Mouse (Mus musculus) T-cell, adult 2 months (primary cell): Measurements from ENCODE around the gene Gmpr.
"Not testable (repeated sequence)": the region's sequence is repeated elsewhere in the genome, so short reads cannot be mapped to it uniquely, and the experiment has no call there.

Experiments used
- DNase-seq: peaks from one replicate; pipeline ENCODE4 v3.0.0; 2022; ENCODE audit warnings: low spot score

Gmpr gene

DNA sequence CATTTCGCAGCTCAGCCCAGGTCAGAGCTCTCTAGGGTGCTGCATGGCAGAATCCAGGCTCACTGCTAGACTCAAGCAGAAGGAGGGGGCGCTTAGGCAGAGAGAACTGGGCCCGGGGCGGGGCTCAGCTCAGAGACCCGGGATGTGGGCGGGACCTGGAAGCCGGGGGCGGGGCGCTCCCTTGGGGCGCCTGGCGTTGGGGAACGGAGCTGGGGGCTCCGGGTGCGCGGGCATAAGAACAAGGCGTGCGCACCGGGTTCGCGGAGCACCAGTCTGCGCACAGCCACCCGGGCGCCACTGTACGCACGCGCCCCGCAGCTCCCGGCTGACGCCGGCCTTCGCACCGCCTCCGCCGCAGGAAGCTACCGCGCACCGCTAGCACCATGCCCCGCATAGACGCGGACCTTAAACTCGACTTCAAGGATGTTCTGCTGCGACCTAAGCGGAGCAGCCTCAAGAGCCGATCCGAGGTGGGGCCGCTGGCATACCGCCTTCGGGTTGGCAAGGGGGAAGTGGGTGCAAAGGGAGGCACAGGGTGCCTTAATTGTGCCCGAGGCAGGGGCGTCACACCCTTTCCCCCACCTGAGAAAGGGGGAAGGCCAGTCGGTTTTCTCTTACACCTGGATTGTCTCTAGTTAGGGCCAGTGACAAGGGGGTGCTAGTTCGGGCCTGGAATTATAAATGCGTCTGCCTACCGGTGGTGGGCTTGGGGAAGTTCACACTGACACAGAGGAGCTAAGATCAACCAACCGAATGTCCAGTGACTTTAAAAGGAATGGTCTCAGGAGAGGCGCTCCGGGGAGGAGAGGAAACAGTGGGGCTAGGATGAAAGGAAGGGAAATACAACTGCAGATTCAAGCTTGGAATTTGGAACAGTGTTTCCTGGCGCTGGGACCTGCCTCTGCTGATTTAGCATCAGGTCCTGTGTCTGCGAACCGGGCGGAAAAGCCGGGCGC, at the start of gene Gmpr:
Gene Gmpr (plus strand): TSS at position 171 of the 956 bp plus-strand sequence.
- peak; percentile 17 for DNase-seq

DNA sequence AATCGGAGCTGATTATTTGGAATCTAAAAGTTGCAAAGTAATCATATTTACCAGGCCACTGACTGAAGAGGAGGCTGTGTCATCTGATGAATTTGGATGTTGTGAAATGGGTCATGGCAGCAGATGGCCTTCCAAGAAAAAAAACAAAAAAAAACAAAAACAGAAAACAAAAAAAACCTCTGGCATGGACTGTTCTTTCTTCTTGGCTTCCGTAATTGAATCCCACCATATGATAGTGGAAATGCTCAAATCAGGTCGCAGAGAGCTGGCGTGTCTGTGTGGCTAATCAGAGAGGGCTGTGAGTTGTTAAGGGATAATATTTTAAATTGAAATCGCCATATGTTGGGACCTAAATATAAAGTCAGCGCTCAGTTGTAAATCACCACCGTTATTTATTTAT, 49.8 kb upstream of the Gmpr start:
- DNase-seq = no peak

DNA sequence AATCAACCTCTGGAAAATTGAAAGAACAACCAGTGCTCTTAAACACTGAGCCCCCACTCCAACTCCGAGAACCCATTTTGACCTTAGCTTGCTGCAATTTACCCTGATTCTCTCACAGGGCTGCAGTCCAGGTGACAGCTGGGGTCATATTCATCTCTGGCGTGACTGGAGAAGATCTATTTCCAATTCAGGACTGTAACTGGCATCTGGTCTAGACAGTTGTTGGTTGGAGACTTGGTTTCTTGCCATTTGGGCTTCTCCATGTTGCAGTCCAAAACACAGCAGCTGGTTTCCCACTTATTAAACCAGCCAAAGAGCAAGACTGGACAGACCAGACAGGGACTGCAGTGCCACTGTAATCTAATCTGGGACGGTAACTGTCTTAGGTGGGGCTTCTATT, 47.1 kb upstream of the Gmpr start:
- no peak for DNase-seq

DNA sequence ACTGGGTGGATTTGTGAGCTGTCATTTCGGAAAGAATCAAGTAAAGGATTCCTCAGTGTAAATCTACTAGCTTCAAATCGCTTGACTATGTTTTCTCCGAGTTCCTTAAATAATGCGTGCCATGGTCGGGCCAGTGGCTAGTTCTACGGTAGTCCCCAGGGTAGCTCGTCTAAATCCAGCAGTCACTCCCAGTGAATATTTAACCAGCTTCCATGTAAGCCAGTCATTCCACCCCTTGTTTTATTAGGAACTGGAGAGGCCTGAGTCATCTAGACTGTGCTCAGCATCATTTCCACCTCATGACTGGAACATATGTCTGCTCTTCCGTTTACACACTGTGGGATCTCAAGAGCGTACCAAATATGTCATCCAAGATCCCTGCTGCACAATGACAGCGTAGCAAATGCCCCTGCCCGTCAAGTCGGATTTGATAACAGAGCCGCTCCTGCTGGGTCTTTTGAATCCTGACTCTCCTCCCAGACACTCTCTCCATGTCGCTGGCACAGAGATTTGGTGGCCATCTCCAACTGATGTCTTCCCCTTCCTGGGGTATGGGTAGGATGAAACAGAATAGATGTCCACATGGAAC, 45.8 kb upstream of the Gmpr start:
- DNase-seq = no peak

DNA sequence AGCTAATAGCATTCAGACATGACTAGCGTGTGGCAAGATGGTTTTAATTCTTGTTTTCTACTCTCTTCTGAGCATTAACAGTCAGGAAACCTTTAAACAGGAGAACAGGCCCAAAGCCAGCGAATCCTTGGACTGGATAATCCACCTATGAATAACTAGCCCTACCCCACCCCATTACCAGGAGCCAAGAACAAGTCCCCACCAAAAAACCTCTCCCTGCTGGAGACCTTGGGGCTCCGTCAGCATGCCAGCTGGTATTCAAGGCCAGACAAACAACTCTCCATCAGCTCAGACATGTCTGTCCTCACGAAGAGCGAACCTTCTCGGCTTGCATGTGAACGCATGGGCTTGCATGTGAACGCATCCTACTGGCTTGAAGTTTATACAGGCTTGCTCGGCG, 41.6 kb upstream of the Gmpr start:
- no peak for DNase-seq

DNA sequence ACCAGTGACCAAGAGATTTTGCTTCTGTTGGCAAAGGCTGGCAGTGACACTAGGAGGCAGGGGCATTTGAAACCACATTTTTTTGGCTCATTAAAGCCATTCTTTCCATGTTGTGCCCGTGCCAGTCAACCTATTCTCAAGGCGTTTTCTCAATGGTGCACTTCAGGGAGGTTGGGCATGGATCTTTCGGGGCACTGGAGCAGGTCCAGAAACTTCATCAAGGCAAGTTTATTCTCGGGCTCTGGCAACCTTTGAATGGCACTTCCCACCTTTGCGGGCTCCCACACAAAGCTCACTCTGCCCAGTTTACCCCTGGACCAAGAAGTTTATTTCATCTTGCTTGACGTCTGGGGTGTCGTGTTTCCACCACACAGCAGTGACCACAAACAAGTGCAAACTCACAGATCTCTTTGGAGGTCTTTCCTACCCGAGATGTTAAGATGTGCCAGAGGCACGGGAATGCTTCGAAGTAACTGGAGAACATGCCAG, 41.2 kb upstream of the Gmpr start:
- no peak for DNase-seq

DNA sequence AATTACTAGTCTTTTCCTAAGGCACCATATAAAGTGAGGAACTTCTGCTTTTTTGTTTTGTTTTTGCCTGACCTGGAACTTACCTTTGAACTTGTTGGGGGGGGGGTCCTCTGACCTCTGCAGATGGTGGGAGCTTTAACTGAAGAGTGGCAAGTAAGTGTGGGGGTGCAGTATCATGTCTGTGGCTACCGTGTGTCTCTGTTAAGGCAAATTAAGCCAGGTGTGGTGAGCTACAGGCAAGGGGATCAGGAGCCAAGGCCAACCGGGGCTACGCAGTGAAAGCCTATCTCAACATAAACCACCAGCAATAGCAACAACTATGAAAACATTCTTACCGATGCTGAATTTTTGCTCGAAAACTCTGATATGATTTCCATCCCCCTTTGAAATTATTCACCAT, 38.5 kb upstream of the Gmpr start:
- DNase-seq = no peak

DNA sequence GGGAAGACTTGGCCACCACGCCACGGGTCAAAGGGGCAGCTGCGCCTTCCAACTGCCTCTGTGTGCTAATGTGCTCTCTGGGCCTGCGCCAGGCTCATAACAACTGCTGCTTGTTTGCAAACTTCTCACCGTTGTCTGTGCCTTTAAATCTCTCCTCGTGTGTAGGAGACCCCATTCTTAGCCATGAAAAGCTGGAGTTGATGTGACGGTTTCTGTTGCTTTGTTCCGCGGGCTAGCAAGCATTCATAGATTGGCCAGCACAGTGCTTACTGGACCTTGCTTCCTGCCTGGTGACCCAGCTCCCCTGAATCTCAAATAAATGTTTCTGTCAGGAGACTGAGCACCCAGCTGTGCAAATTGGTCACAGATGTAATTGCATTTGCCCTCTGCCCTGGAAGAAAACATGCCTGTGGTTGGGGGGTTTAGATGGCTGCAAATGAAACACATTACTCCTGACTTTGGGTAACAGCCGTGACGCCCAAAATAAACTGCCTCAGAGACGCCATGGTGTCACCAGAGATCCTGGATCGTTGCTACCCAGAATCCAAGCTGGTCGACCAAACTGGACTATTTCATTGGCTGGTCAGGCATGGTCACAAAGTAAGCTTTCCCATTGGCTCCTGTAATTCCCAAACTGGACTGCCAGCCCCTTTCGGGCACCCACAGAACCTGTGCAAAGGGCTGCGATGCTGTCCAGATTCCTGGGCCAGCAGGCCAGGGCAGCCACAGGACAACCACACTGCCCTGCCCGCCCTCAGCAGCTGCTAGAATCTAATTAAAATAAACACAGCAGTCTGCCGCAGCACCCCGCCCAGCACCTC, 37.6 kb upstream of the Gmpr start:
- DNase-seq = no peak

DNA sequence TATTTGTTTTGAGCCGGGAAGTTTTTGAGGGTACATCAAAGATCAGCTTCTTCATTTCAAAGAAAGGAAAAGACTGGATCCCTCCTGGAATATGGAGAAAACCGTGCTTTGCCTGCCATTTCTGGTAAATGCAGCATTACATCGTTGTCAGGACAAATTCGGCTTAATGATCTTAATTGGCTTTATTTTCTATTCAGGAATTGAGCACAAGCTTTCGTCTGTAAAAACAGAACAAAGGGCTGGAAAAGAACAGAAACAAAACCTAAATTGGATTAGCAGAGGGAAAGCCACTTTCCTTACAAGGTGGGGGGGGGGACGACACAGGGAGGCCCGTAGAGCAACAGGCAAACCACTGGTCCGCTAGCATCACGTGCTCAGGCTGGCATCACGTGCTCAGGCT, 33.9 kb upstream of the Gmpr start:
- no peak for DNase-seq

DNA sequence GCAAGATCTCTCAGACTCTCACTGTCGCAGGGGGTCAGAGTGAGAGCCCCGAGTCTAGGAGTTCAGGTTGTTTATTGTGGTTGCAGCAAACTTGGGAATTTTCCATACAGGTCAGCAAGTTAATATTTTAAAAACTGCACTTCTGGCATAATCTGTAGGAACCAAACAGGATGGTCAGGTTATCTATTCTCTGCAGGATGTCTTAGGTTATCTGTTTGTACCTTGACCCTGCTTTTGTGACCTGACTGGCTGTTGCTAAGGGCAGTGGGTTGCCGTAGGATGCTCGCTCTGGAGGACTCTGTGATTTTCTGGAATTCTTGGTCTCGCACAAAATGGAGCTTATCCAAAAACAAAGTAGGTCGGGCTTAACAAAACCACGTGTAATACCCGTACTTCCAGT, 31.9 kb upstream of the Gmpr start:
- DNase-seq = no peak

DNA sequence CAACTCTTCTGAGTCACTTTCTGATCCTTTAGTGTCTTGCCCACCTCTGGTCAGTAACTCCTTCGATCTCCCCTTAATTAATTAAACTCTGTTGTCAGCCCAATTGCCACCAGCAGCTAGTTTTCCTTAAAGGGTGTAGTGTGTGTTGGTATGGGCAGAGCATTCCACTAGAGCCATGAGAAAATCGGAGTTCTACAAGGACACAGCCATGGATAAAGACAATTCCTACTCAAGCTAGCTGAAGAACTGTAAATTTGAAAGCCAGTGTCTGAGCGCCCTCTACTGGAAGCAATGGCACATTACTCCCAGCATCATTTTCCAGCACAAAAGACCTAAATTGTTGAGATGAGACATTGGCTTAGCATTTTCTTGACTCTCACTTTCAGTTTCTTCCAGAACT, 30.1 kb upstream of the Gmpr start:
- peak; percentile 58 for DNase-seq

DNA sequence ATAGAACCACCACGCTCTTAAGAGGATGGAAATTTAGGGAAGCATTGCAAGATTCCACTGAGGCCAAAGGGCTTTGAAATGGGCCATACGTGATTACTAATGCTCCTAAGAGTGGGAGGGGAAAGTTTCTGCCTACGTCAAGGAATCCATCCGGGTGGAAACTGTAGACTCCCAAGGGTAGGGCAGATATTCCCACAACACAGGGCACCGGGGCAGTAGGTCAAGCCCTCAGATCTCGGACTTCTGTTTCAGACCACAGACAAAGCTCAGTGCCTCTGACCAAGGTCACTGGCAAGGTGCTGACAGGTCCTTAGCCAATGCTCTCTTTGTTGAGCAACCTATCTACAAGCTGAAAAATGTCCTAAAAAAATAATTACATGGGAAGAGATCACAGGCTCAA, 27.3 kb upstream of the Gmpr start:
- no peak for DNase-seq

DNA sequence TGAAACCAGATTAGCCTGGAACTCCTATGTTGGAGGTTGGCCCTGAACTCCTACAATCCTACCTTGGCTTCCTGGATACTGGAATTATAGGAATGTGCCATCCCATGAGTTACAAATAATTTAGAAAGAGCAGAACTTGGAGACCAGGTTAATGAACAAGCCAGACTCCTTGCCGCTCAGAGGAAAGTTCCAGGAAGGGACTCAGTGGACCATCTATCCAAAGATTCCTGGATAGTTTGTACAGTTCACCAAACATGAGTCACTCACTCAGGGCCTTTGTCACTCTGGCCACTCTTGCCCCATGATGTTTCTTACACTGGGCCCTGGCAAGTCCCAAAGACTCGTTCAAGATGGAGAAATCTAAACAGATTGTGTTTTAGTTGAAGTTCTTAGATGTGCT, 24.0 kb upstream of the Gmpr start:
- no peak for DNase-seq

DNA sequence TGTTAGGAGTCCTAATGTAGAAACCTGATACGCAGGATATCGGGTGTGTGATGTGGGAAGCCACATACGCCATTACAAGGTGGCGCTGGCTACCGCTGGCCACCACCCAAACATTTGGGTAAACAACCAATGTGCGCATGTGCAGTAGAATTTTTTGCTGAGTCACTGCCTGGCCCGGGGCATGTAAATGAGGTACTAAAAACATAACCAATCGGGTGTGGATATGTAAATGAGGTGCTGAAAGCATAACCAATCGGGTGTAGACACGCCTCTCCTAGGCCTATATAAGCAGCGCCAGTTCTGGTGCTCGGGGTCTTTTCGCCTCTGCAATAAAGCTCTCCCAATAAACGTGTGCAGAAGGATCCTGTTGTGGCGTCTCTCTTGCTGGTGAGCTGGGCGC, 23.3 kb upstream of the Gmpr start:
- not testable (repeated sequence) for DNase-seq

DNA sequence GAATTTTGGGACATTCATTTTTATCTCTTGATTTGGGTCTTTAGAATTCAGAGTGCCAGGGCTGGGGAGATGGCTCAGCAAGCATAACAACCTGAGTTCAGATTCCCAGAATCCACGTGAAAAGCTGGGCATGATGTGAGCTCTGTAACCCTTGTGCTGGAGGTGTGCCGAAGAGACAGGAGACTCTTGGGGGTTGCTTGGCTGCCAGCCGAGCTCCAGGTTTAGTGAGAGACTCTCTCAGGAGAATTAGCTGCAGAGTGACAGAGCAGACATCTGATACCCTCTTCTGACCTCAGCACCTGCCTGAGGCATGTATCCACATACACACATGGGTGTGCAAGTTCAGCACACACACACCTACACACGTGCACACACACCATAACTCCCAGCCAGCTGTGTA, 21.6 kb upstream of the Gmpr start:
- DNase-seq = no peak

DNA sequence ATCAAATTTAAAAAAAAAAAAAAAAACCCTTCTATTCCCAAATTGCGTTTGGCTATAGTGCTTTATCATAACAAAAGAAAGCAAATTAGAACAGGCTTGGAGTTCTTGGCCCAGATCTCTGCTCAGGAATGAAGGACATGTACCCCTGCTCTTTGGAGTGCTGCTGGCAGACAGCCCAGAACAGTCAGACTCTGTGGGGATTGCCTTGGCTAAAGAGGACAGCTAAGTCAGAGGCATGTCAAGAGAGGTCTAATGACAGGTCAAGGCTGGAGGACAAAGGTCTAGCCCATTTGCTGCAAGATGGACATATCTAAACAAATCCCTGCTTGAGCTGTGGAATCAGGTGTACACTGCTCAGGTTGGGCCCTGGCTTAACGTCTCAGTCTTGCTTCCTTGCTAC, 20.6 kb upstream of the Gmpr start:
- DNase-seq = no peak

DNA sequence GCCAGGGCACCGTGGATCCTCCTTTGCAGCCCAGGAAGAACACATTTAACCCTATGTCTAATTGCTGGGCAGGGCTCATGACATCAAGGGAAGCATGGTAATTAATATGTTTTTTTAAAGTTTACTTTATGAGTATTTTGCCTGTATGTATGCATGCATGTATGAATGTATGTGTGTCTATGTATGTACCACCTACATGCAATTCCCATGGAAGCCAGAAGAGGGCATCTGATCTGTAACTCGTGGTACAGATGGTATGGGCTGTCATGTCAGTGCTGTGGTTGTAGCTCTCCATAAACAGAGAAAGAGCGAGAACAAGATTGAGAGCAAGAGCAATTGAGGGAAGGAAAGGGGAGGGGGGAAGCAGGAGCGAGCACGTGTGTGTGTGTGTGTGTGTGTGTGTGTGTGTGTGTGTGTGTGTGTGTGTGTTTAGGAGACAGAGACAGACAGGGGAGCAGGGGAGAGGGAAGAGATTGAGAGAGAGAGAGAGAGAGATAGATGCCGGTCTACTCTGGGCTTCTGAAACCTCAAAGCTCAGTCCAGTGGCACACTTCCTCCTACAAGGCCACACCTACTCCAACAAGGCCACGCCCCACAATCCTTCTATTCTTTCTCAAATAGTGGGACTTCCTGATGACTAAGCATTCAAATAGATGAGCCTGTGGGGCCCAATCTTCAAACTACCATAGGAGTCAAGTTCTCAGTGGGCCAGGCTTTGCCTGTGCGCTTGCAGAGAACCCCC, 15.1 kb upstream of the Gmpr start:
- no peak for DNase-seq

DNA sequence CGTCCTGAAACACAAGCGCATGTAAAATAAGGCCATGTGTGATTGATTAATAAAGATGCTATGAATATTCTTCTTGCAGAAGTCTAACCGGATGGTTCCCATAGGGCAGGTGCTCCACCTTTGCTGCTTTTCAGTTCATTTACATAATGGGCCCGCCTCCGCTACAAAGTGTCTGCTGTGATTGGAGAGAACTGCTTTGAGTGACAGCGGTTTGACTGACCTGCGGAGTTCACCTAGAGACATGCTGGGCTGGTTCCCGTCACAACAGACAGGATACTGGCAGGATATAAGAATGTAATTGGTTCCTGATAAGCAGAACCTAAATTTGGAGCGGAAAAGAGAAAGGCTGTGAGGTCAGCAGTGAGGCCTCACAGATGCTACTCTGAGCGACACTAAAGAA, 13.4 kb upstream of the Gmpr start:
- DNase-seq = no peak

DNA sequence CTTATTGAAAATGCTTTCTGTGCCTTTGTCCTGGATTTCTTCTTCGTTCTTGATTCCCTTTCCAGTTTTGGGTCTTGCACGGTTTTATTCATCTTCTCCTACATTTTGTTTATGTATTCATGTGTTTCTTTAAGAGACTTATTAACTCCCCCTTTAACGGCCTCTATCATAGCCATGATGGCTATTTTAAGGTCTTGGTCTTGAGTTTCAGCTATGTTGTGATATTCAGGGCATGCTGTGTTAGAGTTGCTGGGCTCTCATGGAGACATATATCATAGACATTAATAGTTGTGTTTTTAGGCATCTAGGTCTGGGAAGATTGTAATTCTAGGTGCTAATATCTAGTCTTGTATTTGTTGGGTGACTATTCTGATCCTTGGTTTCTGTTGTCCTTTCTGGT, 8.6 kb upstream of the Gmpr start:
- DNase-seq = no peak

DNA sequence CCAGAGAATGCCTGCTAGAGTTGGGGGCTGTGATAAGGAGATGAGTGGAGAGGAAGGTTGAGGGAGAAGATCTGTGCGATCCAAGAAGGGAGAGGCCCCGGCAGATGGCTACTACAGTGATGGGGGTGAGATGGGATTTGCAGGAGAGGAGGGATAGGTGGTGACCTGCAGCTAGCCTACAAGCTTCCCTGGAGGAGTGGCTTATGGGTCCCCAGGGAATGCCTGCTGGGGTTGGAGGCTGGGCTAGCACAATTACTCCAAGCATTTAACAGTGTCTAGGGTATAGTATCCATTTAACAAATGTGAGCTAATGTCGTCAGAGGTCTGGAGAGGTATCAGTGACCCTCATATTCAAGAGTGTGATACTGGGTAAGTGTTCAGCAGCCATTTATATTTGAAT, 7.9 kb upstream of the Gmpr start:
- DNase-seq = no peak

DNA sequence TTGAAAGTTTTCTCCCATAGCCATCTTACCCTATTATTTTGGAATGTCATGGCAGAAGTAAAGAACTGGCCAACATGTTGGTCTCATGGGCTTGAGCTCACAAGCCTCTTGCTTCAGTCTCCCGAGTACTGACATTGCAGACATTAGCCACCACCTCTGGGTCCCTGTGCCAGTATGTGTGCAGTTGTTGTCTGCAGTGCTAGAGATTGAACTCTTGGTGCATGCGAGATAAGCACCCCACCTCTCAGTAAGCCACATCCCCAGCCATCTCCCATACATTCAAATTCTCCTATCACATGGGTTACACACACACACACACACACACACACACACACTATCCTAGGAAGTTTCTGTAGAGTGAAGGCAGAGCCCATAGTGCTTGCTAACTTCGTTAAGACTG, 7.3 kb upstream of the Gmpr start:
- DNase-seq = no peak

DNA sequence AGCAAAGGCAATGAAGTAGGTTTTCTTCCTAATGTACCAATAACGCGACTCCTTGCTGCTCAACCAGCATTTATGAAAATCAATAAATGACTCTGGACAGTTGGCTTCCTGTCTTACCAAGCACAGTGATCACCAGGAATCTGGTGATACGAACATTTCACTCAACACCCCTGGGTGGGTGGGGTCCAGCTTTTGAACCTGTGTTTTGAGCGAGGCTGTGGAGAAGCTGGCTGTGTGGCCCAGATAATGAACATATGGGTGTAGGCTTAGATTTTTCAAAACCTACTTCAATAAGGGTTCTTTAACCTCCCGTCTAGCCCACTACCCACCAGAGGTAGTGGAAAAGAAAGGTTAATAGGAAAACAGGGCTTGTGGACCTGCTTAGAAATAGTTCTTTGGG, 4.5 kb upstream of the Gmpr start:
- no peak for DNase-seq
